Mouse (Mus musculus): ENCODE data around the gene Pak1ip1.

DNA sequence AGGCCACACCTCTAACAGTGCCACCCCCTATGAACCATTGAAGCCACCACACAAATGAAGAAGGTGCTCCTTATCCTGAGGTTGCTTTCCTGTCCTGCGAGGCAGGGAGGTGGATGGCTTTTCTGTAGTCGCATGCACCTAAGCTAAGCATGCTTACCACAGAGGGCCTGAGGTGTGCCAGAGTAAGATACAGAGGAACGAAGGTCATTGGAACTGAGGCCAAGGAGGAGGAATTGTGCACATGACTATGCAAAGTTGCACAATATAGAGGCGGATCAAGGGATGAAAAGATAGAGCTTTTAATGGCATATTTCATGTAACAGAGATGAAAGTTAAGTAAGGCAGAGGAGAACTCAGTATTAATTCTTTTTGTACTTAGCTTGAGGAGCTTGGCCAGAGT is 5.4 kb downstream of the Pak1ip1 start:
- no peak for TF ChIP-seq GATA1 (IDR thresholded peaks at IDR 0.05; ENCODE audit: low read length)
- TF ChIP-seq TAL1 (IDR thresholded peaks at IDR 0.05; ENCODE audit: low read length), result no peak

Data from erythroblast, embryonic 14.5 days (primary cell).